Mouse (Mus musculus) heart, adult 18-20 months (tissue): ENCODE data around the gene Gm10229. TPM values are rescaled to one million over a fixed set of nuclear protein-coding genes. Genes with fewer than 3 reads are reported as not detected.
"Not testable (repeated sequence)": the region's sequence is repeated elsewhere in the genome, so short reads cannot be mapped to it uniquely, and the experiment has no call there.

Experiments
- DNase-seq, 2 experiments: peaks; one replicate each; pipeline ENCODE4 v3.0.0; 2021 to 2022; ENCODE audit warnings: mixed read lengths in 1 of 2
- long read RNA-seq, 2 experiments: library from polyadenylated mRNA; stranded (forward); transcript quantifications; one replicate each; pipeline ENCODE4 v2.0.0; 2021
- total RNA-seq, 2 experiments: library from RNA; stranded (reverse); gene quantifications; 2 replicates each; pipeline ENCODE4 v1.2.3; 2021

Gene Gm10229
- not detected for total RNA-seq
- long read RNA-seq, experiment 1, result 0 reads
- long read RNA-seq, experiment 2, result 0 reads

DNA sequence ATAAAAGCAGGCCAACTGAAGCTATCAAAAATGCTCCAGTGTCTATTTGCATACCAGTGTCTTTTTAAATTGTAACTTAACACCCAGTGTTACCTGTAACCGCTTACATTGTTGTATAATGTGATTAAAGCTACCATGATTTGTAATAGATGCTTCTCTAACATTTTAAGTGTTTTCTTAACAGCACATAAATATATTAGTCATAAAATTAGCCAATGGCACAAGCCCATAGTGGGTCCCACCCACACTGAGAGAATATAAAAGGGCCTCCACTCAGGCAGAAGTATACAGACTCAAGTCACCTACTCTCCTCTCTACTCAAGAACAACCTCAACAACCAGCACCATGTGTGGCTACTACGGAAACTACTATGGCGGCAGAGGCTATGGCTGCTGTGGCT is at the start of gene Gm10229:
Gene Gm10229, plus strand, starts transcription at position 301 of the 400 bp plus-strand sequence.
- DNase-seq, result not testable (repeated sequence)

DNA sequence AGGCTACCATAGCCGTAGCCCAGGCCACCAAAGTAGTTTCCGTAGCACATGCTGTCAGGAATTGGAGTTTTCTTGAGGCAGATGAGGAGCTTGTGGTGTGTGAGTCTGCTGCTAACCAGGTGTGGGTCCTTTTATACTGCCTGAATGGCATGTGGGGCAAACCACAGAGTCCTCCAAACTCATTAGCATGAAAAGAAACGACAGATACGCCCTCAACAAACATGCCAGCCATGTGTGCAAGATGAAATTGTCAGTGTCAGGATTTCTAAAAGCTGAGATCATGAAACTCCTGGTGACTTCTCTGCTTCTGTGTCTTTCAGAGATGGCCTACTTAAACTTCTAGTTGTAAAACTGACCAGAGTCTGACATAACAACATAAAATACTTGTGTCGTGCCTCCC is 4.4 kb upstream of the Gm10229 start, which contains the start of gene Krtap22-2:
Gene Krtap22-2, minus strand, starts transcription at position 101 of the 400 bp plus-strand sequence.
- no peak for DNase-seq

DNA sequence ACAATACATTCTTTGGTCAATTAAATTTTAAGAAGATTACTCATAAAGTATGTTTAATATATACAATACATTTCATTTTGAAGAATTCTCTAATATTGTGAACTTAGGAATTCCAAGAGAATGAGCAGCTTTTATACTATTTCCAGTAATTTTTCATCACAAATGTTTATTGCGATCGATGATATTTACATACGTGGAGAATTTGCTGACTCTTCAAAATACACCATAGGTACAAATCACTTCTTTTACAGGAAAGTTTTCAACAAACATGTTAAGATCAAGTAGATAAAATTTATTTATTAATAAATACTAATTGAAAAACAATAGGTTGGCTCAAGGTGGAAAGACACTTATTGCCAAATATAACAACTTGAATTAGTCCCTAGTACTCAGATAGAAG is 1.1 kb upstream of the Gm10229 start:
- no peak for DNase-seq

DNA sequence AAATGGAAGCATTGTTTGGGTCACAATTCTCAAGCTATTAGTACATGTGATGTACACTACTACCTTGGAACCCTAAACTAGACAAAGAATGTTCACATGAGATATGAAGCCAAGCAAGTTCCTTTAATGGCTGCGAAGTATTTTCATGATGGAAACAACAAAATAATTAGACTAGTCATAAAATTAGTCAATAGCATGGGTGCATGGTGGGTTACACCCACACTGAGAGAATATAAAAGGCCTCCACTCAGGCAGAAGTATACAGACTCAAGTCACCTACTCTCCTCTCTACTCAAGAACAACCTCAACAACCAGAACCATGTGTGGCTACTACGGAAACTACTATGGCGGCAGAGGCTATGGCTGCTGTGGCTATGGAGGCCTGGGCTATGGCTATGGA is 16.3 kb downstream of the Gm10229 start, which contains the start of gene Krtap6-1:
Gene Krtap6-1, plus strand, starts transcription at position 301 of the 400 bp plus-strand sequence.
- not testable (repeated sequence) for DNase-seq

DNA sequence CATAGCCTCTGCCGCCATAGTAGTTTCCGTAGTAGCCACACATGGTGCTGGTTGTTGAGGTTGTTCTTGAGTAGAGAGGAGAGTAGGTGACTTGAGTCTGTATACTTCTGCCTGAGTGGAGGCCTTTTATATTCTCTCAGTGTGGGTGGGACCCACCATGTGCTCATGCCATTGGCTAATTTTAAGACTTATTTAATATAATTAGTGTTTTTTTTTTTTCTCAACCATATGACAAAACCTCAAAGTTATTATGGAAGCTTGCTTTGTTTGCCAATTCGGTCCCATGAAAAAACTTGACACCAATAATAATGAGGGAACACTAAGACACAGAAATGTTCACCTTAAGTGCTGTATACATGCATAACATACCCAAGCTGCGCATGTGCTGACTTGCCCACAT is 26.3 kb downstream of the Gm10229 start, which contains the start of gene Gm10228:
Gene Gm10228, minus strand, starts transcription at position 101 of the 400 bp plus-strand sequence.
- not testable (repeated sequence) for DNase-seq

DNA sequence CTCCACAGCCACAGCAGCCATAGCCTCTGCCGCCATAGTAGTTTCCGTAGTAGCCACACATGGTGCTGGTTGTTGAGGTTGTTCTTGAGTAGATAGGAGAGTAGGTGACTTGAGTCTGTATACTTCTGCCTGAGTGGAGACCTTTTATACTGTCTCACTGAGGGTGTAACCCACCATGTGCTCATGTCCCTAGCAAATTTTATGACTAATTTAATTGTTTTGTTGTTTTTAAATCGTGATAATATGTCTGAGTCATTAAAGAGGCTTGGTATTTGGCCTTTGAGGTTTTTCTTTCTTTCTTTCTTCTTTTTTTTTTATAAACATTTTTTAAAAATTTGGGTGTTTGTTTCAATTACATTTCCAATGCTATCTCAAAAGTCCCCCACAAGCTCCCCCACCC is 32.7 kb downstream of the Gm10229 start, which contains the start of gene Krtap6-5:
Gene Krtap6-5, minus strand, starts transcription at position 101 of the 400 bp plus-strand sequence.
- DNase-seq, result no peak

DNA sequence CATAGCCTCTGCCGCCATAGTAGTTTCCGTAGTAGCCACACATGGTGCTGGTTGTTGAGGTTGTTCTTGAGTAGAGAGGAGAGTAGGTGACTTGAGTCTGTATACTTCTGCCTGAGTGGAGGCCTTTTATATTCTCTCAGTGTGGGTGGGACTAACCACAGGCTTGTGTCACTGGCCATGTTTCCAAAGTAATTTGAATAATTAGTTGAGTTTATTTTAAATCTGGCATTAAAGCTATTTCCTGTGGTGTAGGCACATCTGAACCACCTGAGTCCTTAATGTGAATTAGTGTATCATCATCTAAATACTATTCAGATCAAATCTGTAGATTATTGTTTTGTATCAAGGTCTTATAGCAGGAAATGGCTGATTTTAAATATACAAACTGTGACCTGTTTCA is 48.8 kb downstream of the Gm10229 start, which contains the start of gene 1110025L11Rik:
Gene 1110025L11Rik, minus strand, starts transcription at position 101 of the 400 bp plus-strand sequence.
- not testable (repeated sequence) for DNase-seq

Other genes starting within 250 kb of the Gm10229 start
- not detected for gene 2310057N15Rik, start 241.1 kb upstream of the Gm10229 start, total RNA-seq
- gene Gm5965, start 237.4 kb upstream of the Gm10229 start, total RNA-seq, result not detected
- gene Gm20741, start 203.1 kb upstream of the Gm10229 start, total RNA-seq, result not detected
- not detected for gene Krtap15, start 195.1 kb upstream of the Gm10229 start, total RNA-seq
- gene Krtap14, start 189.1 kb upstream of the Gm10229 start, total RNA-seq, result not detected
- gene Krtap19-1, start 145.9 kb upstream of the Gm10229 start, total RNA-seq, result not detected
- gene Krtap19-2, start 141.0 kb upstream of the Gm10229 start, total RNA-seq, result not detected
- gene Krtap19-3, start 137.2 kb upstream of the Gm10229 start, total RNA-seq, result not detected
- not detected for gene Krtap19-4, start 130.2 kb upstream of the Gm10229 start, total RNA-seq
- gene Krtap19-5, start 118.8 kb upstream of the Gm10229 start, total RNA-seq, result not detected
- gene Krtap19-9b, start 83.0 kb upstream of the Gm10229 start, total RNA-seq, result not detected
- not detected for gene Krtap16-3, start 52.4 kb upstream of the Gm10229 start, total RNA-seq
- not detected for gene Krtap22-2, start 4.5 kb upstream of the Gm10229 start, total RNA-seq
- not detected for gene Krtap6-1, start 16.4 kb downstream of the Gm10229 start, total RNA-seq
- not detected for gene Gm10228, start 26.2 kb downstream of the Gm10229 start, total RNA-seq
- not detected for gene Krtap6-5, start 32.6 kb downstream of the Gm10229 start, total RNA-seq
- not detected for gene 1110025L11Rik, start 48.7 kb downstream of the Gm10229 start, total RNA-seq
- gene Krtap6-3, start 68.7 kb downstream of the Gm10229 start, total RNA-seq, result not detected
- not detected for gene Gm6358, start 125.6 kb downstream of the Gm10229 start, total RNA-seq
- gene Gm10061, start 135.8 kb downstream of the Gm10229 start, total RNA-seq, result not detected
- not detected for gene Gm9789, start 142.7 kb downstream of the Gm10229 start, total RNA-seq
- not detected for gene Gm7735, start 154.2 kb downstream of the Gm10229 start, total RNA-seq
- not detected for gene 1110057P08Rik, start 159.5 kb downstream of the Gm10229 start, total RNA-seq
- not detected for gene Krtap20-2, start 190.6 kb downstream of the Gm10229 start, total RNA-seq